Mouse (Mus musculus): ENCODE results near the gene Chchd10. TPM values are rescaled to one million over a fixed set of nuclear protein-coding genes. Genes with fewer than 3 reads are reported as not detected.
A peak's percentile ranks its signal among the peaks of the same experiment; 100 is the strongest.
"Not testable (repeated sequence)": the region's sequence is repeated elsewhere in the genome, so short reads cannot be mapped to it uniquely, and the experiment has no call there.

The Chchd10 gene
- total RNA-seq (2017): 66.8 and 75.6 TPM in 2 replicates

- ATAC-seq (ENCODE audit: extremely low read depth, insufficient number of reproducible peaks, low FRiP score, poor library complexity, severe bottlenecking): no peak
These were observed at the start of gene Chchd10 for GRCm38 (mm10) chr10:75932891-75933290. TSS of gene Chchd10 (plus strand) at chr10:75933130.

GRCm38 (mm10) chr10:75883232-75883552 lies 49.7 kb upstream of the Chchd10 start:
- peak; percentile 67 for ATAC-seq (ENCODE audit: extremely low read depth, insufficient number of reproducible peaks, low FRiP score, poor library complexity, severe bottlenecking)

GRCm38 (mm10) chr10:75884742-75885141 lies 48.2 kb upstream of the Chchd10 start:
- no peak for ATAC-seq (ENCODE audit: extremely low read depth, insufficient number of reproducible peaks, low FRiP score, poor library complexity, severe bottlenecking)

- not testable (repeated sequence) for ATAC-seq (ENCODE audit: extremely low read depth, insufficient number of reproducible peaks, low FRiP score, poor library complexity, severe bottlenecking)
These were observed 45.4 kb upstream of the Chchd10 start for GRCm38 (mm10) chr10:75887504-75887903.

- no peak for ATAC-seq (ENCODE audit: extremely low read depth, insufficient number of reproducible peaks, low FRiP score, poor library complexity, severe bottlenecking)
These were observed 43.4 kb upstream of the Chchd10 start for GRCm38 (mm10) chr10:75889406-75890153.

GRCm38 (mm10) chr10:75893089-75893750 lies 39.7 kb upstream of the Chchd10 start, which contains the start of gene Derl3:
TSS of gene Derl3 (plus strand) at chr10:75893413.
- ATAC-seq (ENCODE audit: extremely low read depth, insufficient number of reproducible peaks, low FRiP score, poor library complexity, severe bottlenecking): peak; percentile 93

- ATAC-seq (ENCODE audit: extremely low read depth, insufficient number of reproducible peaks, low FRiP score, poor library complexity, severe bottlenecking): no peak
These were observed 38.3 kb upstream of the Chchd10 start for GRCm38 (mm10) chr10:75894601-75895000.

GRCm38 (mm10) chr10:75895730-75896129 lies 37.2 kb upstream of the Chchd10 start:
- no peak for ATAC-seq (ENCODE audit: extremely low read depth, insufficient number of reproducible peaks, low FRiP score, poor library complexity, severe bottlenecking)

- ATAC-seq (ENCODE audit: extremely low read depth, insufficient number of reproducible peaks, low FRiP score, poor library complexity, severe bottlenecking): no peak
These were observed 36.7 kb upstream of the Chchd10 start for GRCm38 (mm10) chr10:75896208-75896607.

- no peak for ATAC-seq (ENCODE audit: extremely low read depth, insufficient number of reproducible peaks, low FRiP score, poor library complexity, severe bottlenecking)
These were observed 35.6 kb upstream of the Chchd10 start for GRCm38 (mm10) chr10:75897373-75897772.

- ATAC-seq (ENCODE audit: extremely low read depth, insufficient number of reproducible peaks, low FRiP score, poor library complexity, severe bottlenecking): no peak
These were observed 34.8 kb upstream of the Chchd10 start for GRCm38 (mm10) chr10:75898039-75898564.

- ATAC-seq (ENCODE audit: extremely low read depth, insufficient number of reproducible peaks, low FRiP score, poor library complexity, severe bottlenecking): no peak
These were observed 34.1 kb upstream of the Chchd10 start for GRCm38 (mm10) chr10:75898846-75899245.

GRCm38 (mm10) chr10:75904391-75904790 lies 28.5 kb upstream of the Chchd10 start:
- no peak for ATAC-seq (ENCODE audit: extremely low read depth, insufficient number of reproducible peaks, low FRiP score, poor library complexity, severe bottlenecking)

GRCm38 (mm10) chr10:75906882-75907281 lies 26.0 kb upstream of the Chchd10 start:
- no peak for ATAC-seq (ENCODE audit: extremely low read depth, insufficient number of reproducible peaks, low FRiP score, poor library complexity, severe bottlenecking)

- ATAC-seq (ENCODE audit: extremely low read depth, insufficient number of reproducible peaks, low FRiP score, poor library complexity, severe bottlenecking): no peak
These were observed 22.2 kb upstream of the Chchd10 start for GRCm38 (mm10) chr10:75910698-75911097.

- no peak for ATAC-seq (ENCODE audit: extremely low read depth, insufficient number of reproducible peaks, low FRiP score, poor library complexity, severe bottlenecking)
These were observed 19.8 kb upstream of the Chchd10 start for GRCm38 (mm10) chr10:75913013-75913589.

- no peak for ATAC-seq (ENCODE audit: extremely low read depth, insufficient number of reproducible peaks, low FRiP score, poor library complexity, severe bottlenecking)
These were observed 17.4 kb upstream of the Chchd10 start for GRCm38 (mm10) chr10:75915557-75915956.

- no peak for ATAC-seq (ENCODE audit: extremely low read depth, insufficient number of reproducible peaks, low FRiP score, poor library complexity, severe bottlenecking)
These were observed 16.1 kb upstream of the Chchd10 start for GRCm38 (mm10) chr10:75916840-75917239.

- ATAC-seq (ENCODE audit: extremely low read depth, insufficient number of reproducible peaks, low FRiP score, poor library complexity, severe bottlenecking): no peak
These were observed 13.9 kb upstream of the Chchd10 start for GRCm38 (mm10) chr10:75919026-75919425.
